ENCODE assay signal across 13 mouse cellular contexts in the genomic region with DNA sequence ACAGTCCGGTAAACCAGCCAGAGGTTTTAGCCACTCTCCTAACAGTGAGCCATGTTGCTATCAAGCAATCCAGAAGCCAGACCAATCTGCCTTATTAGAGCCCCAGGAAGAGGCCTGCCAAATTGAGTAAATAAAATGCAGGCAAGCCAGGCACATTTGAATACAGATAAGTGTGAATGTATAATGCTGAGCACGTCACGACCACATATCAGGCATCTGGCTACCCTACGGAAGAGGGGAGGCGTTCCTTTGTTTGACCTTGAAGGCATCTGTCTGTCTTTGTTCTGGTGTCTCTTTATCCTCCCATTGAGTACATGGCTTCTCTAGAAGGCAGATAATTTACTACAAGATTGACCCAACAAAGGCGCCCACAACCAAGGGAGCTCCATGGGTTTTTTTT. TPM values are rescaled to one million over a fixed set of nuclear protein-coding genes. Genes with fewer than 3 reads are reported as not detected.
A peak's percentile ranks its signal among the peaks of the same experiment; 100 is the strongest.
DNase-seq lines count a peak whose midpoint lies in the region; ATAC-seq and TF ChIP-seq lines count a peak whose summit lies in the region.
"Had no signal": no experiment of that assay in that cellular context is flagged by ENCODE, and none has a peak within 500 bp of the region (broad histone marks: within the 10 kb centered on the region; RNA-seq: fewer than 3 reads in every experiment).

No protein-coding gene starts in this region.

- H3K27ac ChIP-seq in liver, embryonic 13.5 days: no peak overlapping the region; the same call in 1 of the 2 replicates
- peak overlapping the region; percentile 31 for H3K27ac ChIP-seq in forebrain, embryonic 15.5 days (replicated peaks)
- H3K27ac ChIP-seq in liver, postnatal 0 days (ENCODE audit: low read depth): no peak overlapping the region
- peak overlapping the region; percentile 45 for H3K27ac ChIP-seq in neural tube, embryonic 14.5 days (ENCODE audit: low read depth, low read length)
- H3K27ac ChIP-seq: heart, adult 2 months had no signal

- H3K9ac ChIP-seq in liver, embryonic 13.5 days: 0 out of 2 replicates have a peak overlapping the region, but pooled peaks have one; percentile 27
- H3K9ac ChIP-seq in forebrain, embryonic 15.5 days (replicated peaks): no peak overlapping the region
- no peak overlapping the region for H3K9ac ChIP-seq in liver, postnatal 0 days (replicated peaks)
- no peak overlapping the region for H3K9ac ChIP-seq in neural tube, embryonic 14.5 days (replicated peaks; ENCODE audit: low read depth, low read length)

- no peaks in the 10 kb centered on the region for H3K9me3 ChIP-seq in liver, embryonic 13.5 days (replicated peaks)
- H3K9me3 ChIP-seq in forebrain, embryonic 15.5 days: no peaks in the 10 kb centered on the region
- no peaks in the 10 kb centered on the region for H3K9me3 ChIP-seq in liver, postnatal 0 days (ENCODE audit: low read length)
- no peaks in the 10 kb centered on the region for H3K9me3 ChIP-seq in neural tube, embryonic 14.5 days (ENCODE audit: control insufficient read depth, low read length)
- H3K9me3 ChIP-seq: megakaryocyte, embryonic 14.5 days had no signal

- H3K36me3 ChIP-seq in liver, embryonic 13.5 days: no peaks in the 10 kb centered on the region
- H3K36me3 ChIP-seq in forebrain, embryonic 15.5 days: no peaks in the 10 kb centered on the region
- no peaks in the 10 kb centered on the region for H3K36me3 ChIP-seq in liver, postnatal 0 days (replicated peaks; ENCODE audit: insufficient read depth, low read length)
- H3K36me3 ChIP-seq in neural tube, embryonic 14.5 days (ENCODE audit: control insufficient read depth, insufficient read depth, low read length): no peaks in the 10 kb centered on the region

- TF ChIP-seq EP300 in liver, postnatal 0 days (IDR thresholded peaks at IDR 0.05; ENCODE audit: low read depth): 0 out of 2 replicates have a peak, but pooled peaks have one; percentile 11

- DNase-seq in liver, embryonic 13.5 days: no peak
- DNase-seq in liver: no peak
- no peak for DNase-seq in liver, postnatal 0 days
- no peak for DNase-seq in lung, adult 2 months
- DNase-seq in cerebellum, adult 9-11 months: no peak
- DNase-seq in cerebellum, adult 9-10 months: no peak
- DNase-seq: adrenal gland, postnatal 14 days; heart, adult 2 months; lung, adult 18-20 months had no signal

- no peak for TF ChIP-seq POLR2A in lung, adult 2 months (IDR thresholded peaks at IDR 0.05; ENCODE audit: borderline replicate concordance, extremely low read depth, low read depth, low read length)

- 46% methylated on average over 6 of the region's 6 CpGs for WGBS in liver, embryonic 13.5 days (ENCODE audit: insufficient replicate concordance)
- 29% methylated on average over 6 of the region's 6 CpGs for WGBS in forebrain, embryonic 15.5 days
- 55% methylated on average over 6 of the region's 6 CpGs for WGBS in liver, postnatal 0 days (ENCODE audit: insufficient replicate concordance)
- WGBS in neural tube, embryonic 14.5 days: 20% methylated on average over 6 of the region's 6 CpGs
- 87% methylated on average over 6 of the region's 6 CpGs for WGBS in lung, adult 2 months

- TF ChIP-seq CTCF in liver, postnatal 0 days (IDR thresholded peaks at IDR 0.05; ENCODE audit: low read depth): no peak
- no peak for TF ChIP-seq CTCF in lung, adult 2 months (IDR thresholded peaks at IDR 0.05; ENCODE audit: insufficient read depth, low read length)

- H3K27me3 ChIP-seq in liver, embryonic 13.5 days: peaks cover 36% of the 10 kb centered on the region
- no peaks in the 10 kb centered on the region for H3K27me3 ChIP-seq in forebrain, embryonic 15.5 days
- H3K27me3 ChIP-seq in liver, postnatal 0 days (ENCODE audit: insufficient read depth, low read length): 0 out of 2 replicates have a peak, but pooled peaks cover 17% of the 10 kb centered on the region
- no peaks in the 10 kb centered on the region for H3K27me3 ChIP-seq in neural tube, embryonic 14.5 days (ENCODE audit: control insufficient read depth, insufficient read depth, low read length)
- H3K27me3 ChIP-seq: Patski had no signal

- peaks cover 72% of the 10 kb centered on the region for H3K4me1 ChIP-seq in liver, embryonic 13.5 days (replicated peaks)
- peaks cover 50% of the 10 kb centered on the region for H3K4me1 ChIP-seq in forebrain, embryonic 15.5 days
- H3K4me1 ChIP-seq in liver, postnatal 0 days (ENCODE audit: insufficient read depth): peaks cover 16% of the 10 kb centered on the region
- H3K4me1 ChIP-seq in neural tube, embryonic 14.5 days (ENCODE audit: control insufficient read depth, insufficient read depth, low read length): peaks cover 14% of the 10 kb centered on the region; the same call in 1 of the 2 replicates
- H3K4me1 ChIP-seq in lung, adult 2 months (ENCODE audit: control insufficient read depth, insufficient read depth, low read length): peaks cover 10% of the 10 kb centered on the region; the same call in 1 of the 2 replicates

- H3K4me2 ChIP-seq in liver, embryonic 13.5 days: no peak overlapping the region
- H3K4me2 ChIP-seq in forebrain, embryonic 15.5 days (replicated peaks): no peak overlapping the region
- H3K4me2 ChIP-seq in liver, postnatal 0 days (ENCODE audit: low read depth, low read length): no peak overlapping the region
- no peak overlapping the region for H3K4me2 ChIP-seq in neural tube, embryonic 14.5 days (ENCODE audit: low read depth, low read length)

- peak; percentile 37; the same call in 1 of the 2 replicates for ATAC-seq in liver, embryonic 13.5 days (ENCODE audit: low read depth)
- ATAC-seq in forebrain, embryonic 15.5 days (replicated peaks): no peak
- no peak for ATAC-seq in liver, postnatal 0 days
- peak; percentile 44; the same call in 1 of the 2 replicates for ATAC-seq in neural tube, embryonic 14.5 days (ENCODE audit: low read depth)
- ATAC-seq: Patski had no signal

- H3K4me3 ChIP-seq in liver, embryonic 13.5 days (replicated peaks): no peak overlapping the region
- no peak overlapping the region for H3K4me3 ChIP-seq in forebrain, embryonic 15.5 days
- H3K4me3 ChIP-seq in liver, postnatal 0 days (ENCODE audit: low read depth, low read length): no peak overlapping the region
- no peak overlapping the region for H3K4me3 ChIP-seq in neural tube, embryonic 14.5 days (ENCODE audit: low read depth, low read length)
- H3K4me3 ChIP-seq in lung, adult 2 months (replicated peaks; ENCODE audit: extremely low read depth, low read depth, low read length): no peak overlapping the region
- H3K4me3 ChIP-seq: heart, adult 2 months; megakaryocyte, embryonic 14.5 days had no signal

RNA-seq across cellular contexts. Expression of gene Optc, which starts 48.5 kb away (rescaled TPM):
- polyA plus RNA-seq in liver, embryonic 13.5 days (2015; fragmentation: Nextera tagmentation; extraction: Ambion mirVana): 0.07 and 0.22 TPM in 2 replicates
- 1.6 and 2.2 TPM in 2 replicates for polyA plus RNA-seq in forebrain, embryonic 15.5 days (2015; fragmentation: Nextera tagmentation; extraction: Ambion mirVana)
- polyA plus RNA-seq in liver, postnatal 0 days (2015; fragmentation: Nextera tagmentation; extraction: Ambion mirVana): 0.11 and 0.14 TPM in 2 replicates
- polyA plus RNA-seq in neural tube, embryonic 14.5 days (2014; fragmentation: Nextera tagmentation; extraction: Ambion mirVana): 1.7 and 2.9 TPM in 2 replicates
- polyA plus RNA-seq in lung, adult 2 months (2012; rRNA removed): 1.6 and 3.1 TPM in 2 replicates

RNA-seq across cellular contexts. Expression of gene Atp2b4, which starts 58.4 kb away (rescaled TPM):
- 27.5 and 28.8 TPM in 2 replicates for polyA plus RNA-seq in liver, embryonic 13.5 days (2015; fragmentation: Nextera tagmentation; extraction: Ambion mirVana)
- 8.6 and 10.4 TPM in 2 replicates for polyA plus RNA-seq in forebrain, embryonic 15.5 days (2015; fragmentation: Nextera tagmentation; extraction: Ambion mirVana)
- polyA plus RNA-seq in liver, postnatal 0 days (2015; fragmentation: Nextera tagmentation; extraction: Ambion mirVana): 6.6 and 9.9 TPM in 2 replicates
- 17.6 and 30.3 TPM in 2 replicates for polyA plus RNA-seq in neural tube, embryonic 14.5 days (2014; fragmentation: Nextera tagmentation; extraction: Ambion mirVana)
- polyA plus RNA-seq in lung, adult 2 months (2012; rRNA removed): 9.5 and 11.3 TPM in 2 replicates

Comparison
In these comparisons a context has a peak if more than half of its experiments do, and no peak if none do; other contexts are left out.
1. ATAC-seq: peak in liver, embryonic 13.5 days (single experiment) and neural tube, embryonic 14.5 days (single experiment); none in forebrain, embryonic 15.5 days (single experiment) and liver, postnatal 0 days (single experiment).
2. H3K27ac ChIP-seq: peak in forebrain, embryonic 15.5 days (single experiment) and neural tube, embryonic 14.5 days (single experiment); none in liver, embryonic 13.5 days (single experiment) and liver, postnatal 0 days (single experiment).